Mouse (Mus musculus) liver, embryonic 12.5 days (tissue): Measurements from ENCODE around the gene Wdr20rt. TPM values are rescaled to one million over a fixed set of nuclear protein-coding genes. Genes with fewer than 3 reads are reported as not detected.

ENCODE experiments used
- ATAC-seq: fragments of 200-750 bp; cut with Nextera tagmentation; 2 replicates; pipeline ENCODE4 v1.8.0; 2017; ENCODE audit warnings: moderate number of reproducible peaks, mild to moderate bottlenecking, moderate library complexity
- H3K27ac ChIP-seq: fragments of 300-500 bp; sonication (generic); 2 replicates; pipeline ENCODE4 v1.5.1; 2016; ENCODE audit warnings: mild to moderate bottlenecking
- H3K27me3 ChIP-seq: fragments of 300-500 bp; sonication (generic); replicated peaks from 2 replicates; pipeline ENCODE4 v1.6.1; 2016; ENCODE audit warnings: mild to moderate bottlenecking, moderate library complexity
- H3K36me3 ChIP-seq: fragments of 300-500 bp; sonication (generic); 2 replicates; pipeline ENCODE4 v1.6.1; 2016; ENCODE audit warnings: mild to moderate bottlenecking, moderate library complexity
- H3K4me1 ChIP-seq: fragments of 300-500 bp; sonication (generic); 2 replicates; pipeline ENCODE4 v1.6.1; 2016
- H3K4me2 ChIP-seq: fragments of 300-500 bp; sonication (generic); 2 replicates; pipeline ENCODE4 v1.6.1; 2016; ENCODE audit warnings: mild to moderate bottlenecking, moderate library complexity
- H3K4me3 ChIP-seq: fragments of 300-500 bp; sonication (generic); 2 replicates; pipeline ENCODE4 v1.5.1; 2016; ENCODE audit warnings: mild to moderate bottlenecking, moderate library complexity
- H3K9ac ChIP-seq: fragments of 300-500 bp; sonication (generic); 2 replicates; pipeline ENCODE4 v1.6.1; 2016; ENCODE audit warnings: mild to moderate bottlenecking, moderate library complexity
- H3K9me3 ChIP-seq: fragments of 300-500 bp; sonication (generic); replicated peaks from 2 replicates; pipeline ENCODE4 v1.6.1; 2016; ENCODE audit warnings: mild to moderate bottlenecking, moderate library complexity
- WGBS: fragments of 180-500 bp; shearing (Covaris S2); methylation state at CpG from one replicate; pipeline ENCODE4 v1.1.7; 2016; ENCODE audit not compliant: insufficient replicate concordance; 5-methylcytosine and 5-hydroxymethylcytosine counted together
- polyA plus RNA-seq: library from polyadenylated mRNA; unstranded; fragments of >200 nt; fragmentation: Nextera tagmentation; extraction: Ambion mirVana; gene quantifications from 2 replicates; pipeline ENCODE4 v1.2.1, GENCODE M21; 2016

Wdr20rt gene
- polyA plus RNA-seq, 1 experiment from 2014 or later = not detected

- no peak for ATAC-seq
- Histone ChIP-seq H3K4me1 (no peaks in the 10 kb centered on the region), H3K27ac (no peak overlapping the region; the same call in 1 of the 2 replicates), H3K27me3 (no peaks in the 10 kb centered on the region), H3K4me3 (no peak overlapping the region), H3K9me3 (no peaks in the 10 kb centered on the region), H3K9ac (no peak overlapping the region), H3K36me3 (no peaks in the 10 kb centered on the region), H3K4me2 (peak overlapping the region; percentile 43)
- 19% methylated on average over 19 of the region's 19 CpGs for WGBS
Measured at GRCm38 (mm10) chr12:65258212-65259138, 33.2 kb downstream of the Wdr20rt start.

- WGBS = 58% methylated on average over 13 of the region's 13 CpGs
- Histone ChIP-seq H3K9ac (no peak overlapping the region), H3K27me3 (no peaks in the 10 kb centered on the region), H3K4me3 (no peak overlapping the region), H3K9me3 (no peaks in the 10 kb centered on the region), H3K36me3 (no peaks in the 10 kb centered on the region), H3K4me1 (no peaks in the 10 kb centered on the region), H3K4me2 (peak overlapping the region; percentile 43), H3K27ac (no peak overlapping the region)
- no peak for ATAC-seq
Measured at GRCm38 (mm10) chr12:65259139-65260111, 34.1 kb downstream of the Wdr20rt start.

DNA sequence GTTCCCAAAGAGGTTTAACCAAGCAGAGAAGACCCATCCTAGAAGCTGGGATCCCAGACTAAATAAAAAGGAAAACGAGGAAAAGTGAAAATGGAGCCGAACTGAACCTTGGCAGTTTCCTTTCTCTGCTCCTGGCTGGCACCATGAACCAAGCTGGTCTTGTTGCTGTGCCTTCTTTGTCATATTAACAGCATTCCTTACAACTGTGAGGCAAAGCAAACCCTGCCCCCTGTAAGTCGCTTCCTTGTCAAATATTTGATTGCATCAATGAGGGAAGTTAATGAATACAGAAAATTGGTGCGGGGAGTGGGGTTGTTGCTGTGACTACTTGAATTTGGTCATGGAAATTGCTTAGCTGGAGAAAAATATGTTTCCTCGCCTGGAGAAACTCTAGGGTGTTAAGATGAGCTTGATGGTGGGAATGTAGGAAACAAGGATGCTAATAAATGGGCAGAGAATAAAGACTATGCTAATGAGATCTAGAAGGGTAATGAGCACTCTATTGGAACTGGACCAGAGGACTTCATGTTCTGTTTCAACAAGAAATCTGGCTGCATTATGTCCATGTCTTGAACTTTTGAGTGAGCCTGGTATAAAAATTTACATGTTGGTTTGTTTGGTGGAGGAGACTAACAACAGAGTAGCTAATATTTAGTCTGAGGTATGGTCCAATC is 43.1 kb downstream of the Wdr20rt start:
- no peak overlapping the region for H3K4me2 ChIP-seq
- H3K4me1 ChIP-seq = no peaks in the 10 kb centered on the region
- 61% methylated on average over 5 of the region's 5 CpGs for WGBS
- H3K27me3 ChIP-seq = no peaks in the 10 kb centered on the region
- no peak overlapping the region for H3K27ac ChIP-seq
- H3K4me3 ChIP-seq = no peak overlapping the region
- H3K9me3 ChIP-seq = no peaks in the 10 kb centered on the region
- no peaks in the 10 kb centered on the region for H3K36me3 ChIP-seq
- no peak for ATAC-seq
- no peak overlapping the region for H3K9ac ChIP-seq

DNA sequence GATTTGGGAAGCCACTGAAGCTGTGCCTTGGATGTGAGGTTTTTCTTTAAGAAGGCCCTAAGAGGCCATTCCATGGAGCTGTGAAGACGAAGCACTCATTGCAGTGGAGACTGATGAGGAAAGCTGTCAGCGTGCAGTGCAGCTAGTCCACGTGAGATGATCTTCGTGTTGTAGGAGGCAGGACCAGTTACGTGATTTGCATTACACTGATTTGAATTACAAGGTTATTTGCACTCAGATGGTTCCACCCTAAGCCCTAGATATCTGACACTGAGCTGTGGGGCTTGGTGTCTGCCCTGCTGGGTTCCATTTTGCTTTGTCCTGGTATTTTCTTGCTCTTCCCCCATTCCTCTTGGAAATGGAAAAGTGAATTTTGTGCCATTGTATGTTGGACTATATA is 44.1 kb downstream of the Wdr20rt start:
- 77% methylated on average over 5 of the region's 5 CpGs for WGBS
- ATAC-seq = no peak
- H3K9me3 ChIP-seq = no peaks in the 10 kb centered on the region

GRCm38 (mm10) chr12:65273807-65274206 is 48.5 kb downstream of the Wdr20rt start:
- no peak overlapping the region for H3K4me3 ChIP-seq
- H3K27me3 ChIP-seq = no peaks in the 10 kb centered on the region
- WGBS = 52% methylated on average over 4 of the region's 4 CpGs
- H3K36me3 ChIP-seq = no peaks in the 10 kb centered on the region
- no peak overlapping the region for H3K4me2 ChIP-seq
- no peak overlapping the region for H3K27ac ChIP-seq
- no peaks in the 10 kb centered on the region for H3K4me1 ChIP-seq
- H3K9ac ChIP-seq = no peak overlapping the region
- ATAC-seq = no peak
- H3K9me3 ChIP-seq = no peaks in the 10 kb centered on the region

More for the DNA sequence above, 44.1 kb downstream of the Wdr20rt start:
- H3K36me3 ChIP-seq = no peaks in the 10 kb centered on the region
- H3K4me2 ChIP-seq = no peak overlapping the region
- no peak overlapping the region for H3K4me3 ChIP-seq
- H3K27ac ChIP-seq = no peak overlapping the region
- H3K9ac ChIP-seq = no peak overlapping the region
- H3K4me1 ChIP-seq = no peaks in the 10 kb centered on the region
- no peaks in the 10 kb centered on the region for H3K27me3 ChIP-seq

Other genes with a start within 250 kb of the Wdr20rt start
- gene Prpf39, start 189.2 kb upstream of the Wdr20rt start, polyA plus RNA-seq = 29.1 and 30.2 TPM in 2 replicates
- gene Fkbp3, start 151.5 kb upstream of the Wdr20rt start, polyA plus RNA-seq = 226 and 234 TPM in 2 replicates
- gene Fancm, start 149.9 kb upstream of the Wdr20rt start, polyA plus RNA-seq = 10.5 TPM in 2 replicates
- gene Mis18bp1, start 52.9 kb upstream of the Wdr20rt start, polyA plus RNA-seq = 43.4 and 46.1 TPM in 2 replicates